Mouse (Mus musculus) G1E-ER4 (cell line): ENCODE measurements around the gene Ell3. TPM values are rescaled to one million over a fixed set of nuclear protein-coding genes. Genes with fewer than 3 reads are reported as not detected.

Experiments
- GATA1 ChIP-seq: IDR thresholded peaks from one replicate; pipeline ENCODE4 v1.8.0; 2012; ENCODE audit warnings: low read length, inconsistent platforms
- polyA plus RNA-seq: library from polyadenylated mRNA; stranded (reverse); fragments of >175 nt; gene quantifications from 2 replicates; pipeline ENCODE4 v1.2.3, GENCODE M21; 2012

Gene Ell3
- polyA plus RNA-seq, 1 experiment, result not detected

GRCm38 (mm10) chr2:121448739-121449535 lies 4.9 kb upstream of the Ell3 start, which contains the start of gene Serf2:
Gene Serf2 (plus strand): TSS chr2:121449195.
- no peak for TF ChIP-seq GATA1

DNA sequence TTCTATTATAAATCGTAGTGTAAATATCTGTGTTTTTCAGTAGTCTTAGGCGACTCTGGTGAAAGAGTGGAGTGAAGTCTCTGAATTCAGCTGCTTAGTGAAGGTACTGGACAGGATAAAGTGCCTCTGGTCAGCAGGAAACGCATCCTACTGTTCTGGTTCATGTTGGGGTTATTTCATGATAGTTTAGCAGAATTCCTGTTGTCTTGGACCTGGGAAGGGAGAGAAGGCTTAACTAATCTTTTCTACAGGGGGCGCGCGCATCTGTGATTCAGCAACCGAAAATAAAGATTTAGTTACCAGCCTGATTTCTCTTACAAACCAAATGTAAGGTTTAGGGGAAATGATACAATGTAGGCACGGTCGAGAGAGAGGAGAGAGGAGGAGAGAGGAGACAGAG lies 4.1 kb upstream of the Ell3 start:
- no peak for TF ChIP-seq GATA1

DNA sequence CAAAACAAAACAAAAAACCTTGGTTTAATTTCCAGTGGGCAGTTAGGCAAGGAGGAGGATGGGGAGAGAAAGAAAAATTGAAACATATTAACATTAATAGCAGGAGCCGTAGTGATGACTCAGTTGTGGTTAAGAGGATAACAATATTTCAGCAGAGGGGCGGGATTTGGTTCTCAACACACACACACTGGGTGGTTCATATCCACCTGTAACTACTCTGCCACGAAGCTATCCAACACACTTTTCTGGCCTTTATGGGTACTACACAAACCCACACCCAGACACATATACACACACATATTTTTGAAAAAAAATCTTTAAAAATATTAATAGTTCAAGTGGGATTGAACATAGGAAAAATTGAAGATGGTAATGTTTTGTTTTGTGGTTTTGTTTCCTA lies 2.9 kb upstream of the Ell3 start:
- TF ChIP-seq GATA1, result no peak

- no peak for TF ChIP-seq GATA1
Observed at GRCm38 (mm10) chr2:121446506-121446905, 2.4 kb upstream of the Ell3 start.

GRCm38 (mm10) chr2:121445117-121445516 lies 1.0 kb upstream of the Ell3 start:
- TF ChIP-seq GATA1, result no peak

DNA sequence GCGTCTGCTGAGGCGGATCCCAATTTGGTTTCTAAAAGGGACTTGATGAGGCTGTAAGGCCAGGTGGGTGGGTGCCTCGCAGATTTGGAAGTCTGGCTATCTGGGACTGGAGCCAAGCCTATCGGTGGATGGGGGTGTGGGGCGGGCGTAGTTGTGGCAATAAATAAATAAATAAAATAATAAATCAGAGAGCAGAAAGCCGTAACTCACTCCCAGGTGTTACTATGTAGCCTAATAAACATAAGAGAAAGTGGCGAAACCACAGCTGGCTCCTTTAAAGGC lies 1.1 kb downstream of the Ell3 start:
- no peak for TF ChIP-seq GATA1

DNA sequence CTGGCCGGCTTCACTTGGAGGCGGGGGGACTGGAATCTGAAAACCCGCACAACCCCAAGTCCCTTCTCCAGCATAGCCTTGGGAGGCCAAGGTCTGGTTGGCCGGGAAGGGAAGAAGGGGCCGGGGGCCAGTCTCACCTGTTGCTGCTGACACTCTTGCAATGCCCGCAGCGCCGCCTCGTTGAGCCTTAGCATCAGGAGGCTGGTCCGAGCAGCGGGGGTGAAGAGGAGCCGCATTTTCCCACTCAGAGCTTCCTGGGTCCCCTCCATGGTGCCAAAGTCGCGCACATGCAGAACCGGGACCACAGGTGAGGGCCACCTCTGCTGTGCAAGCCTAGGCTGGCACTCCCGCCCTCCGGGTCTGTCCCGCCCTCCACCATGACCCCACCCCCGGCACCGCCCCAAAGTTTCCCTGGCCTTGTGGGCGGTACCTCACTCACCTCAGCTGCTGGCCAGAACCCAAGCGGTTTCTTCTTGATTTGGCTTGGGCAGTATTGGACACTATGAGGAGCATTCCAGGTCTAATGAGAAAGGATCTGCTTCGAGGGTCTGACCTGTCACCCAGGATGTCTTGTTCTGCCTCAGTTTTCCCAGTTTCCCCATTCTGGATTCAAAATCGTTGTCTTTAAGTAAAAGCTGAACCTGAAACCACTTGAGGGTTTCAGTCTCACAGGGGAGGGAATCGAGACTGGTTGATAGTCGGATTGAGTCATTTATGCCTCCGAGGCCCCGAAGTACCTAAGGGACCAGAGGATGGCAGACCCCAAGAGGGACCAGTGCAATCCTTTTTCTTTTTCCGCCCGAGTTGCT lies 1.6 kb downstream of the Ell3 start:
- TF ChIP-seq GATA1, result no peak

GRCm38 (mm10) chr2:121441800-121442199 lies 2.3 kb downstream of the Ell3 start:
- TF ChIP-seq GATA1, result no peak

DNA sequence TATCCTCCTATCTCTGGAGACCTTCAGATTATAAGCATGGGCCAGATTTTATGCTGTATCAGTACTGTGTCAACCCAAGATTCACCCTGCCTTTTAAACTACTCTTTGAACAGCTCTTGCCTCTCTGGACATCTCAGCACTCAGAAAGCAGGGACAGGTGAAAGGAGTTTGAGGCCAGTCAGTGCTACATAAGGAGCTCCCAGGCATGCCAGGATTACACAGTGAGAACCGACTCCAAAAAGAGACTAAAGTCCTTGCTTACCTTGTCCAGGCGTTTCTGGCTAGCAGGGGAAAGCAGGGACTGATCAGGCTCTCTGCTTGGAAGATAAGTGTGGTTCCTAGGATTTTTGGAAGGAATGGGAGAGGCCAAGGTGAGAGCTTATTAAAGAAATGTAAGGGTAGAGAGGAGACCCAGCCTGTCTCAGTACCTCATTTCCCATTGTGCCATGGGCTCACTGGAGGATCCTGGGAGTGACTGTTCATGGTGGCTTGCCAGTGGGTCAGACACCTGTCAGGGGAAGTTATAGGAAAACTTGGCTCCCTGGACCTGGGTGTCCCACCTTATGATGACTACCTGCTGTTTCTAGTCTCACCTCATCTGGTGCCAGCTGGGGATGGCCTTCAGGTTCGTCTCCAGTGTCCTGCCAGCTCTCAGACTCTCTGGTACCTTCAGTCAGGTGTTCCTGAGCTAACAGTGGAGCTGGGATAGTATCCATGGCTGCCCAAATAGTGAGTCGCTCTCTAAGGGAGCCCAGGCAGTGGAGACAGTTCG lies 3.1 kb downstream of the Ell3 start:
- no peak for TF ChIP-seq GATA1

DNA sequence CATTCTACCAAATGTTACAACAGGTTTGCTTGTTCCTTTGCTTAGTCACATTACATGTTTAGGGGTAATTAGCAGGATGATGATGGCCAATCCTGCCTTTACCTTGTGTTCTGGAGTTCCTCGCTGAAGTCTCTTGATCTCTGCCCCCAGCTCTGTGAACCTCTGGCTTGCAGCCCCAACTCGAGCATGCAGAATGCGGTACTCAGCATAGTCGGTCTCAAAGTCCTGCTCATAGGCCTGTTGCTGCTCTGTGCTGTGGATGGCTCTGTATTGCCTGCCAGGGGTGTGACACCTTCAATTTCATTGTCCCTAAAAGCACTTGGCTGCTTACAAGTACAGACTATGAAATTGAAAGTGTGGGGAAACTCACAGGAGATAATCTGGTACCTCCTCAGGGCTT lies 4.3 kb downstream of the Ell3 start:
- TF ChIP-seq GATA1, result no peak

GRCm38 (mm10) chr2:121434854-121435253 lies 9.2 kb downstream of the Ell3 start:
- no peak for TF ChIP-seq GATA1

- no peak for TF ChIP-seq GATA1
Observed at GRCm38 (mm10) chr2:121425890-121426289, 18.2 kb downstream of the Ell3 start.

- no peak for TF ChIP-seq GATA1
Observed at GRCm38 (mm10) chr2:121423166-121423565, 20.9 kb downstream of the Ell3 start.

DNA sequence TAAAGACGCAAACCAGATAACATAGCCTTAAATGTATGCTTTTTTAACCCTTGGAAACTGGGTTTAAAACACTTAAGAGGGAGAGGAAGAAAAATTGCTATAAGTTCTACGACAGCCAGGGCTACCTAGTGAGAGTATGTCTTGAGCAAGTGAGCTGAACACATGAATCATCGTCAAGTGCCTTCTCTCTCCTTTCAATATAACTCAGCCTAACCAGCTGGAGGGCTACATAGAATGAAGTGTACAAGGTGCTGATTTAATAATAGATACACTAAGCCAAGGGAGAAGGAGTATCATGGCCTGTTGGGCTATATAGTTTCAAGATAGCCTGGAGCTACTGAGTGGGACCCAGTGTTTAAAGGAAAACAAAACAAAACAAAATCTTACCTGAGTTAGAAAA lies 25.6 kb downstream of the Ell3 start:
- TF ChIP-seq GATA1, result no peak

DNA sequence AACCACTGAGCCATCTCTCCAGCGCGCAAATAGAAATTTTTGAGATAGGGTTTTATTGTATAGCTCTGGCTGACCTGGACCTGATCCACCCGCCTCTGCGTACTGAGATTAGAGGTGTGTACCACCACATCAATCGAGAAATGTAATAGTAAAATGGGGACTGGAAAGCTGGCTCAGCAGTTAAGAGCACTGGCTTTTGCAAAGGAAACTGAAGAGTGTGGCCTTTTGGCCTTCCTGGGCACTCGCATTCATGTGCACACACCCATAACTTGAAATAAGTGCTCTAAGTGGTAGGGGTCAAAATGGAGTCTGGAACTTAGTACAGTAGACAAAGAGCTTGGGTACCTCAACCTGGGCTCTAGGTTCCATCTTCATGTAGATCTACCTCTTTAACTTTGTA lies 27.7 kb downstream of the Ell3 start:
- TF ChIP-seq GATA1, result no peak

GRCm38 (mm10) chr2:121415591-121415990 lies 28.5 kb downstream of the Ell3 start:
- TF ChIP-seq GATA1, result no peak
